Mouse (Mus musculus) forebrain, embryonic 13.5 days (tissue): ENCODE data around the gene Dnajc10. TPM values are rescaled to one million over a fixed set of nuclear protein-coding genes. Genes with fewer than 3 reads are reported as not detected.

ENCODE experiments used
- polyA plus RNA-seq: library from polyadenylated mRNA; unstranded; fragments of >200 nt; fragmentation: Nextera tagmentation; extraction: Ambion mirVana; gene quantifications from 2 replicates; pipeline ENCODE4 v1.2.1, GENCODE M21; 2015

Gene Dnajc10
- polyA plus RNA-seq, 1 experiment from 2014 or later, result 52.8 TPM

Other genes with a start within 250 kb of the Dnajc10 start
- gene Pde1a, start 186.0 kb upstream of the Dnajc10 start, polyA plus RNA-seq, result 5.9 TPM in 2 replicates
- gene Prdx6b, start 23.0 kb upstream of the Dnajc10 start, polyA plus RNA-seq, result not detected in 2 replicates
- 4.0 and 6.9 TPM in 2 replicates for gene Frzb, start 132.2 kb downstream of the Dnajc10 start, polyA plus RNA-seq